Mouse (Mus musculus) forebrain, embryonic 11.5 days (tissue): Measurements from ENCODE around the gene Slc38a10. TPM values are rescaled to one million over a fixed set of nuclear protein-coding genes. Genes with fewer than 3 reads are reported as not detected.

Experiments used
- ATAC-seq: fragments of 200-750 bp; cut with Nextera tagmentation; replicated peaks from 2 replicates; pipeline ENCODE4 v1.8.0; 2017; ENCODE audit warnings: moderate TSS enrichment; ENCODE audit not compliant: low FRiP score
- DNase-seq: peaks from one replicate; pipeline ENCODE4 v3.0.0-alpha.2; 2017; ENCODE audit warnings: low spot score
- H3K27ac ChIP-seq: fragments of 300-500 bp; sonication (generic); 2 replicates; pipeline ENCODE4 v1.5.1; 2014; ENCODE audit warnings: low read depth, low read length
- H3K27me3 ChIP-seq: fragments of 300-500 bp; sonication (generic); 2 replicates; pipeline ENCODE4 v1.6.1; 2014; ENCODE audit warnings: mild to moderate bottlenecking, low read length, mixed read lengths; ENCODE audit not compliant: control insufficient read depth, insufficient read depth
- H3K36me3 ChIP-seq: fragments of 300-500 bp; sonication (generic); 2 replicates; pipeline ENCODE4 v1.6.1; 2014; ENCODE audit warnings: mild to moderate bottlenecking, low read length, moderate library complexity, mixed read lengths; ENCODE audit not compliant: control insufficient read depth, insufficient read depth
- H3K4me1 ChIP-seq: fragments of 300-500 bp; sonication (generic); replicated peaks from 2 replicates; pipeline ENCODE4 v1.6.1; 2014; ENCODE audit warnings: low read length, mixed read lengths; ENCODE audit not compliant: control insufficient read depth, insufficient read depth
- H3K4me2 ChIP-seq: fragments of 300-500 bp; sonication (generic); 2 replicates; pipeline ENCODE4 v1.6.1; 2014; ENCODE audit warnings: low read depth, mild to moderate bottlenecking, low read length, moderate library complexity, mixed read lengths; ENCODE audit not compliant: severe bottlenecking
- H3K4me3 ChIP-seq: fragments of 300-500 bp; sonication (generic); 2 replicates; pipeline ENCODE4 v1.5.1; 2014; ENCODE audit warnings: low read depth, low read length
- H3K9ac ChIP-seq: fragments of 300-500 bp; sonication (generic); 2 replicates; pipeline ENCODE4 v1.6.1; 2014; ENCODE audit warnings: low read length
- H3K9me3 ChIP-seq: fragments of 300-500 bp; sonication (generic); 2 replicates; pipeline ENCODE4 v1.6.1; 2016; ENCODE audit warnings: low read length, mixed read lengths; ENCODE audit not compliant: control insufficient read depth
- WGBS: fragments of 180-500 bp; shearing (Covaris S2); extraction: QIAGEN DNeasy Blood & Tissue Kit; methylation state at CpG from one replicate; pipeline ENCODE4 v1.1.7; 2014; 5-methylcytosine and 5-hydroxymethylcytosine counted together
- polyA plus RNA-seq: library from polyadenylated mRNA; unstranded; fragments of >200 nt; fragmentation: Nextera tagmentation; extraction: Ambion mirVana; gene quantifications from 2 replicates; pipeline ENCODE4 v1.2.1, GENCODE M21; 2014

Gene Slc38a10
- polyA plus RNA-seq, 1 experiment from 2014 or later, result 58.3 TPM

DNA sequence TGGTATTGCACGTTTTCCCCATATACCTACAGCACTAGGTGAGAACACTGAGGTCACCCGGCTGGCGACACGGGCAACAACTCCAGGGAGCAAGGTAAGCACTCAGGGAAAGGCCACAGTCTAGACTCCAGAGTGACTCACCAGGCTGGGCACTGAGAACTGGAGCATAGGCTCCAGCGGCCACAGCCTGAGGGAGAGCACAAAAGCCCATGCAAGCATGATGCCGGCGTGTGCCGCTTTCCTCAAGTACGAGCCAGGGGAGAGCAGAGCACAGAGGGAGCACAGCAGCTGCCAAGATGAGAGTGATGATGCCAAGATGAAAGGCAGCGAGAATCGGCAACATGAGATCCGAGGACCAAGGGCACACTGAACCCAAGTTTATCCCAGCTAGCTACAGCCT is 29.0 kb downstream of the Slc38a10 start:
- ATAC-seq (no peak), DNase-seq (no peak)
- H3K27ac ChIP-seq, result no peak overlapping the region
- no peaks in the 10 kb centered on the region for H3K36me3 ChIP-seq
- no peaks in the 10 kb centered on the region for H3K4me1 ChIP-seq
- WGBS, result 93% methylated on average over 12 of the region's 12 CpGs
- H3K27me3 ChIP-seq, result no peaks in the 10 kb centered on the region
- no peak overlapping the region for H3K4me2 ChIP-seq
- H3K9me3 ChIP-seq, result no peaks in the 10 kb centered on the region
- no peak overlapping the region for H3K4me3 ChIP-seq
- H3K9ac ChIP-seq, result no peak overlapping the region

DNA sequence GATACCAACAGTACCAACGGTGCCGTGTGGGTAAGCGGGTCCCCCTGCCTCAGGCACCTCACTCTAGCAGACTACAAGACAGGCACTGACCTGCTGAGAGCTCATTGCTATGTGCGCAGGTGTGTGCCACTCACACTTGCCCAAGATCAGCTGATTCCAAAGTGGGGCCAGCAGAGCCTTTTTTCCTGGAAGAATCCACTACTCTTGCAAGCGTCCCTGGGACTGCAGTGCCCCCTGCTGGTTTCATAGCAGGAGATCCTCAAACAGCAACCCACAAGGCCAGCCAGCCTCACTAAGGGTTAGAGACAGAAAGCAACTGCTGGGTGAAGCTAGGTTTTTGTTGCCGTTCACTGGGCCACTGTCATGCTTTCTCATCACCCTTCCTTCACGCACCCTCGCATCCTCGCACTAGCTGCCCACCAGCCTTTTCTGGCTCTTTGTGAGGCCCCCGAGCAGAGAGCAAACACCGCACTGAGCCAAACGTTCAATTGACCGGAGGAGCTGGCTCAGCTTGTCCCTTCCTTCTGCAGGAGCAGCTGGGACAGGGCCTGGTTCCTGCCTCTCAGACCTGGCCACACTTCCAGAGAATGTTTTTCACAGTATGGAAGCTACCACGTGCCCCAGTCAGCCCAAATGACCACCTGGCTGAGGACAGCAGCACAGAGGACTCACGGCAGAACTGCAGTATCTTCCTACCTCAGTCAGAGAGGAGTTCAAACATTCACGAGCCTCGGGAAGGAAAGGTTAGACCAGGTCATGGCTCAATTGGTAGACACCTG is 30.3 kb downstream of the Slc38a10 start:
- Histone ChIP-seq H3K9ac (no peak overlapping the region), H3K4me1 (no peaks in the 10 kb centered on the region), H3K9me3 (no peaks in the 10 kb centered on the region), H3K27ac (no peak overlapping the region), H3K36me3 (no peaks in the 10 kb centered on the region; the same call in 1 of the 2 replicates), H3K27me3 (no peaks in the 10 kb centered on the region), H3K4me2 (no peak overlapping the region), H3K4me3 (no peak overlapping the region)
- DNase-seq, result peak; percentile 79
- WGBS, result 83% methylated on average over 17 of the region's 17 CpGs
- ATAC-seq, result no peak

DNA sequence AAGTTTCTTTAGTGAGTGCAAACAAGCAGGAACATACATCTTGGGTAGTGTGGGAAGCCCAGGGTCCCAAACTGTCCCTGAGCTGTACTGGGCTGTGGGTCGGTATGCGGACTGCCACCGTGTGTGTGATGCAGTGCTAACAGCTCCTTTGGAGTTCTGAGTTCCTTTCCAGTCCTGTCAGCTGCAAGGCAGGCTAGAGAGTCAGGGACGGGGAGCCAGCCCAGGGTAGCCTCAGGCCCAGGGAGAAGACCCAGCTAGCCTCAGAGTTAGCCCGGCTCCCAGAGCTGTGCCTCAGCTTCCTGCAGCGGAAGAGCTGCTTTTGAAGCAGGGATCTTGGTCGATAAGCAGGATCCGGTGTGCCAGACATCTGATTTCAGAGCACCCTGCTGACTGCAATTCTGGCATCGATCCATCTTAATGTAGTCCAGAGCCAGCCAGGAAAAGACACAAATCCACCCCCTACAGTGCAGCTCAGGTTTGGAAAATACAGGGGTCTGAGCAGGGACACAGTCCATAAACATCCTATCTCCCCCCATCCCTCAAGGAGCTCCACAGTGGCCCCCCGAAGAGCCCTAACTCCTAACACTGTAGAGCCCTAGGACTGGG is 31.1 kb downstream of the Slc38a10 start:
- no peak overlapping the region for H3K4me2 ChIP-seq
- no peak overlapping the region for H3K4me3 ChIP-seq
- ATAC-seq (no peak), DNase-seq (no peak)
- H3K27ac ChIP-seq, result no peak overlapping the region
- no peaks in the 10 kb centered on the region for H3K4me1 ChIP-seq
- no peaks in the 10 kb centered on the region; the same call in 1 of the 2 replicates for H3K36me3 ChIP-seq
- WGBS, result 85% methylated on average over 10 of the region's 10 CpGs
- H3K27me3 ChIP-seq, result no peaks in the 10 kb centered on the region
- H3K9ac ChIP-seq, result no peak overlapping the region
- no peaks in the 10 kb centered on the region for H3K9me3 ChIP-seq

DNA sequence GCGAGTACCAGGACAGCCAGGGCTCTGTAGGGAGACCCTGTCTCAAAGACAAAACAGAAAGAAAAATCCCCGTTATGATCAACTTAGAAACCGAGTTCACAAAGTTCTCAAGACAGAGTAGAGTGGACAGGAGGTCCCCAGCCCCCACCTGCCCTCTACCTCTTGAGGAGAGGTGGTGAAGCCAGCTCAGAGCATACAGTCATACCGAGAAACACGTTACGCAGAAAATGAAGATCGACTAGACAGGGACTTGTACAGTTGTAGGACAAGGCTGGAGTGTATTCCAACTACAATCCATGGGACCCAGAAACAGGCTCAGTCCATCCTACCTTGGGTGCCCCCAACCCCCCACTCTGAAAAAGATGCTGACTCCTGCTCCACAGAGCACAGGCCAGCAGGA is 32.0 kb downstream of the Slc38a10 start:
- no peaks in the 10 kb centered on the region for H3K9me3 ChIP-seq
- H3K9ac ChIP-seq, result no peak overlapping the region
- ATAC-seq, result no peak
- no peak overlapping the region for H3K27ac ChIP-seq
- DNase-seq, result no peak
- no peak overlapping the region for H3K4me2 ChIP-seq
- no peaks in the 10 kb centered on the region for H3K4me1 ChIP-seq
- no peaks in the 10 kb centered on the region; the same call in 1 of the 2 replicates for H3K36me3 ChIP-seq
- H3K27me3 ChIP-seq, result no peaks in the 10 kb centered on the region
- WGBS, result 92% methylated on average over 7 of the region's 7 CpGs
- H3K4me3 ChIP-seq, result no peak overlapping the region

DNA sequence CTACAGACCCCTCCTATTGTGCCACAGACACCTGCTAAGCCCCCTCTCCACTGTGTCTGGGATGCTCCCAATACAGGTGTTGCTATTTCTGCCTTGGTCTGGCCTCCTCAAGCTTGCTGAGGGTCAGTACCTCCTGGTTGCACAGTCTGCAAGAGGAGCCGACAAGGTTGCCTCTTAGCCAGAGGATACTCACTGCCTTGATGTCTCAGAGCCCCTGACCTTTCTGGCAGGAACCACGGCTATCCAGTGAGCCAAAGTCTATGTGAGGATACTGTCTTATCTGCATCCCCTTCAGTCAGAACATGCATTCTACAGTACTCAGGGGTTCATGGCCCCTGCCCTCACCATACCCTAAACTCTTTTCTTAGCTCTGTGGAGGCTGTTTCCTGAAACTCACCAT is 33.5 kb downstream of the Slc38a10 start:
- H3K27ac ChIP-seq, result no peak overlapping the region
- no peak for DNase-seq
- WGBS, result 90% methylated on average over 2 of the region's 2 CpGs
- no peak overlapping the region for H3K4me3 ChIP-seq
- H3K9ac ChIP-seq, result no peak overlapping the region
- no peak overlapping the region for H3K4me2 ChIP-seq
- H3K9me3 ChIP-seq, result no peaks in the 10 kb centered on the region
- H3K36me3 ChIP-seq, result no peaks in the 10 kb centered on the region; the same call in 1 of the 2 replicates
- H3K27me3 ChIP-seq, result no peaks in the 10 kb centered on the region
- no peak for ATAC-seq
- H3K4me1 ChIP-seq, result no peaks in the 10 kb centered on the region

DNA sequence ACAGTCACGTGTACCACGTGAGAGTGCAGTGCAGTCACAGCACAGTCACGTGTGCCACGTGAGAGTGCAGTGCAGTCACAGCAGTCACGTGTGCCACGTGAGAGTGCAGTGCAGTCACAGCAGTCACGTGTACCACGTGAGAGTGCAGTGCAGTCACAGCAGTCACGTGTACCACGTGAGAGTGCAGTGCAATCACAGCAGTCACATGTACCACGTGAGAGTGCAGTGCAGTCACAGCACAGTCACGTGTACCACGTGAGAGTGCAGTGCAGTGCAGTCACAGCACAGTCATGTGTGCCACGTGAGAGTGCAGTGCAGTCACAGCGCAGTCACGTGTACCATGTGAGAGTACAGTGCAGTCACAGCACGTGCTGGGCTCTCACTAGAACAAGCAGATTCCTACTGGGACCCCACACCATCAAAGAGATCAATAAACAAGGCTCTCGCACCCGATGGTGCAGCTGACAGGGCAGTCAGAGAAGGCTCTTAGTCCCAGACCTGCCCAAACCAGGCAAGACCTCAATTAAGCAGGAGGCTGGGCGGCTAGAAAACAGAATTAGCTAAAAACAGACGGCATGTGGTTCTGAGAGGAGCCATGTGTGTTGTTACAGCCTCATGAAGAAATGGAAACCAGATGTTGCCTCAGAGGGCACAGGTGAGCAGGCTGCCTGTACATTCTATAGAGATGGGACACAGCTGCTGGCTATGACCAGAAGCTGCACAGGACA is 36.5 kb downstream of the Slc38a10 start:
- no peak for ATAC-seq
- Histone ChIP-seq H3K4me3 (no peak overlapping the region), H3K9ac (no peak overlapping the region), H3K9me3 (no peaks in the 10 kb centered on the region), H3K4me2 (no peak overlapping the region), H3K36me3 (no peaks in the 10 kb centered on the region; the same call in 1 of the 2 replicates), H3K27ac (no peak overlapping the region), H3K27me3 (no peaks in the 10 kb centered on the region), H3K4me1 (no peaks in the 10 kb centered on the region)
- DNase-seq, result no peak
- WGBS, result 88% methylated on average over 21 of the region's 21 CpGs

DNA sequence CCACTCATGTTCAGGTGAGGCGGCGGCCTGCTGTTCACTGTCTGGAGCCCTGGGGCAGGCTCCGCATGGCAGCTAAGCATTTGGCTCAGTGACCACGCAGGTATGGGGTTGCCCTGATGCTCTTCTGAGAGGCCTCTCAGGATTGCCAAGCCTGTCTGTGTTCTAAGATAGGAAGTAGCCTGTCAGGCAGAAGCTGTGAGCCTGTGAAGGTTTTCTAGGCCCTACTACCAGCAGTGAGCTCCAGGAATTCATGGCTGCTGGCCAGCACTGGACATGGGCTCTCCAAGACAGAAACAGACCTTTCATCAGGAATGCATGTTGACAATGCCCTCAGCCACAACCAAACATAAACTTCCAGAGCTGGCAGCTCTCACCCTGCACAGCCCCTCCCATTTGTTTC is 39.0 kb downstream of the Slc38a10 start:
- Histone ChIP-seq H3K4me1 (no peaks in the 10 kb centered on the region), H3K27me3 (no peaks in the 10 kb centered on the region), H3K4me2 (no peak overlapping the region), H3K27ac (no peak overlapping the region), H3K4me3 (no peak overlapping the region), H3K36me3 (no peaks in the 10 kb centered on the region; the same call in 1 of the 2 replicates), H3K9me3 (no peaks in the 10 kb centered on the region), H3K9ac (no peak overlapping the region)
- 86% methylated on average over 4 of the region's 4 CpGs for WGBS
- DNase-seq (no peak), ATAC-seq (no peak)

DNA sequence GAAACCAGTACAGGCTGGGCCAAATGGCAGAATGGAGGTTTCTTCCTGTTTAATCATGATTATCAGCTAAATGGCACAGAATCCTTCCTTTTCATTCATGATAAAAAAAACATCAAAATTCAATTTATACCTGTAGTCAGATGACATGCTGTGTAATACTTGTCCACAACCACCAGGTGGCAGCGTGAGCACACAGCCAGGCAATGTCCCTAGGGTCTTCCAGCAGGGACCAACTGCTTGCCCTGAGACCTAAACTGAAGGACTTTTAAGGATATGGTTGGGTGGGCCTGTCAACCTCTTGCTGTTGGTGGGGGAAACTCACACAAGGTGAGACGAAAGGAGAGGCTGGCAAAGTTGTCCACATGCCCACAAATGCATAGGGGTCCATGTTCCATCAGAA is 40.1 kb downstream of the Slc38a10 start:
- no peak for ATAC-seq
- Histone ChIP-seq H3K9me3 (no peaks in the 10 kb centered on the region), H3K4me3 (no peak overlapping the region), H3K4me2 (no peak overlapping the region), H3K27me3 (no peaks in the 10 kb centered on the region), H3K9ac (no peak overlapping the region), H3K36me3 (no peaks in the 10 kb centered on the region; the same call in 1 of the 2 replicates), H3K4me1 (no peaks in the 10 kb centered on the region), H3K27ac (no peak overlapping the region)
- 7% methylated on average over 2 of the region's 2 CpGs for WGBS
- DNase-seq, result peak; percentile 88
